Mouse (Mus musculus) ES-E14 (cell line): ENCODE measurements around the gene Pls1. TPM values are rescaled to one million over a fixed set of nuclear protein-coding genes. Genes with fewer than 3 reads are reported as not detected.

Source experiments
- DNase-seq: peaks from one replicate; pipeline ENCODE4 v3.0.0-alpha.2; 2013; ENCODE audit warnings: low read depth, low spot score
- H3K27ac ChIP-seq: 2 replicates; pipeline ENCODE4 v1.5.1; 2012; ENCODE audit warnings: low read depth, mild to moderate bottlenecking, low read length, moderate library complexity, mixed read lengths; ENCODE audit not compliant: poor library complexity, insufficient read depth, severe bottlenecking
- H3K36me3 ChIP-seq: 2 replicates; pipeline ENCODE4 v1.6.1; 2012; ENCODE audit warnings: mild to moderate bottlenecking, low read length, moderate library complexity, mixed read lengths; ENCODE audit not compliant: control insufficient read depth, poor library complexity, insufficient read depth, severe bottlenecking
- H3K4me1 ChIP-seq, 2 experiments: fragments of 150-350 bp in 1 of 2; sonication (generic) in 1 of 2; 2 replicates each; pipeline ENCODE4 v1.6.1; 2012; ENCODE audit warnings: low read length in 2 of 2, mild to moderate bottlenecking in 1 of 2, mixed read lengths in 1 of 2; ENCODE audit not compliant: control insufficient read depth in 2 of 2, insufficient read depth in 2 of 2, poor library complexity in 1 of 2
- H3K4me3 ChIP-seq, 2 experiments: fragments of 150-350 bp in 1 of 2; sonication (generic) in 1 of 2; 2 replicates each; pipeline ENCODE4 v1.5.1; 2012; ENCODE audit warnings: low read length in 2 of 2, low read depth in 1 of 2, mild to moderate bottlenecking in 1 of 2, mixed read lengths in 1 of 2; ENCODE audit not compliant: insufficient read depth in 1 of 2, poor library complexity in 1 of 2, severe bottlenecking in 1 of 2
- H3K9ac ChIP-seq: 2 replicates; pipeline ENCODE4 v1.6.1; 2012; ENCODE audit warnings: low read depth, mild to moderate bottlenecking, low read length, mixed read lengths; ENCODE audit not compliant: poor library complexity, insufficient read depth, severe bottlenecking
- H3K9me3 ChIP-seq: fragments of 150-350 bp; sonication (generic); 2 replicates; pipeline ENCODE4 v1.6.1; 2012; ENCODE audit warnings: low read depth, mild to moderate bottlenecking, low read length; ENCODE audit not compliant: control insufficient read depth, insufficient read depth
- CHD2 ChIP-seq: IDR thresholded peaks from 2 replicates; pipeline ENCODE4 v1.6.1; 2014; ENCODE audit warnings: mild to moderate bottlenecking, low read depth, low read length, inconsistent platforms
- HCFC1 ChIP-seq: IDR thresholded peaks from 2 replicates; pipeline ENCODE4 v1.6.1; 2012; ENCODE audit warnings: low read length, inconsistent platforms, borderline replicate concordance; ENCODE audit not compliant: insufficient read depth
- MAFK ChIP-seq: IDR thresholded peaks from 2 replicates; pipeline ENCODE4 v1.6.1; 2014; ENCODE audit warnings: mild to moderate bottlenecking, low read depth, low read length, inconsistent platforms; ENCODE audit not compliant: insufficient read depth
- ZC3H11A ChIP-seq: IDR thresholded peaks from 2 replicates; pipeline ENCODE4 v1.6.1; 2012; ENCODE audit warnings: low read depth, mild to moderate bottlenecking, inconsistent platforms, low read length, borderline replicate concordance
- ZNF384 ChIP-seq: IDR thresholded peaks from 2 replicates; pipeline ENCODE4 v1.6.1; 2012; ENCODE audit warnings: low read depth, low read length, inconsistent platforms
- in situ Hi-C, 2 experiments: fragments of 600-800 bp; cut with MboI; formaldehyde crosslinking; loops; one replicate each; pipeline ENCODE4 v1.15.1; 2025; ENCODE audit warnings: low sequenced_read_pairs in 2 of 2, inconsistent platforms in 1 of 2; ENCODE audit not compliant: unreplicated experiment in 2 of 2
- total RNA-seq: library from RNA; depleted of rRNA; stranded (reverse); fragments of 300-350 nt; gene quantifications from 2 replicates; pipeline ENCODE4 v1.2.3, GENCODE M21; 2012; rRNA removed

Pls1 gene
- total RNA-seq, 1 experiment = 3.0 TPM

- no peak overlapping the region for H3K9ac ChIP-seq
- no peak overlapping the region for H3K4me3 ChIP-seq
- no peaks in the 10 kb centered on the region for H3K4me1 ChIP-seq
- no peak overlapping the region for H3K27ac ChIP-seq
- TF ChIP-seq CHD2 = no peak
- no peak for TF ChIP-seq ZNF384
- TF ChIP-seq ZC3H11A = no peak
- TF ChIP-seq MAFK = no peak
- TF ChIP-seq HCFC1 = no peak
- no peaks in the 10 kb centered on the region for H3K36me3 ChIP-seq
- DNase-seq = no peak
- in situ Hi-C loops = no loop called here
- H3K9me3 ChIP-seq = 0 out of 2 replicates have a peak, but pooled peaks cover 1% of the 10 kb centered on the region
These were observed 132.5 kb downstream of the Pls1 start for GRCm38 (mm10) chr9:95712574-95712973.

- TF ChIP-seq ZNF384 = no peak
- TF ChIP-seq ZC3H11A = peak; percentile 50; the same call in 1 of the 2 replicates
- Histone ChIP-seq H3K4me3 (no peak overlapping the region), H3K36me3 (no peaks in the 10 kb centered on the region), H3K4me1 (no peaks in the 10 kb centered on the region), H3K9ac (no peak overlapping the region), H3K27ac (no peak overlapping the region), H3K9me3 (0 out of 2 replicates have a peak, but pooled peaks cover 1% of the 10 kb centered on the region)
- peak; percentile 31 for DNase-seq
- in situ Hi-C loops = no loop called here
These were observed 136.2 kb downstream of the Pls1 start for GRCm38 (mm10) chr9:95708943-95709342.

DNA sequence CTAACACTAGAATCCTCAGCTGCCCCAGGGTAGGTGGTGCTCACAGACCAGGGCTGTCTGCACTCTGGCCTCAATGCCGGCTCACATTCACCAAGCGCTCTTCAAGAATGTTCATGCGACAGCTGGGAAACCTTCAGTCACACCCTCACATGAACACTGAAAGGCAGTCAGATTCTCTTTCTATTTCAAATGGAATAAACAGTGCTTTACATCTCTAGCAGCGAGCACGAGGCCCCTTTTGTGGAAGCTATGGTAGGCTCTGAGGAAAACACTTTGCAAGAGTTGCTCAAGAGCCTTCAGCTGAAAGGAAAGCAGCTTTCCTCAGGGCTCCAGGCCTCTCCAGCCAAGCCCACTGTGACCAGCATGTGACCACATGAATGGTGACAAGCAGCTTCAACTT, 139.7 kb downstream of the Pls1 start:
- DNase-seq = no peak
- Histone ChIP-seq H3K4me3 (no peak overlapping the region), H3K9me3 (0 out of 2 replicates have a peak, but pooled peaks cover under 1% of the 10 kb centered on the region), H3K36me3 (no peaks in the 10 kb centered on the region), H3K4me1 (no peaks in the 10 kb centered on the region), H3K27ac (no peak overlapping the region), H3K9ac (no peak overlapping the region)
- no peak for TF ChIP-seq CHD2
- TF ChIP-seq HCFC1 = no peak
- TF ChIP-seq ZC3H11A = no peak
- TF ChIP-seq ZNF384 = no peak
- TF ChIP-seq MAFK = no peak
- in situ Hi-C loops = no loop called here

- Histone ChIP-seq H3K27ac (no peak overlapping the region), H3K4me3 (no peak overlapping the region), H3K9me3 (no peaks in the 10 kb centered on the region), H3K36me3 (no peaks in the 10 kb centered on the region), H3K4me1 (no peaks in the 10 kb centered on the region), H3K9ac (no peak overlapping the region)
- in situ Hi-C loops = no loop called here
- DNase-seq = no peak
- TF ChIP-seq ZNF384 = no peak
- no peak for TF ChIP-seq ZC3H11A
- no peak for TF ChIP-seq CHD2
- no peak for TF ChIP-seq HCFC1
- TF ChIP-seq MAFK = no peak
These were observed 141.0 kb downstream of the Pls1 start for GRCm38 (mm10) chr9:95704078-95704477.

Other genes with a start within 250 kb of the Pls1 start
- gene Pcolce2, start 207.7 kb downstream of the Pls1 start, total RNA-seq = 27.0 and 47.6 TPM in 2 replicates
- 2.5 and 3.6 TPM in 2 replicates for gene Trpc1, start 94.9 kb downstream of the Pls1 start, total RNA-seq
- 29.4 and 33.1 TPM in 2 replicates for gene Atr, start 12.3 kb upstream of the Pls1 start, total RNA-seq
- 15.2 and 16.5 TPM in 2 replicates for gene Xrn1, start 109.4 kb upstream of the Pls1 start, total RNA-seq